Mouse (Mus musculus) forebrain, embryonic 12.5 days (tissue): ENCODE results near the gene Csgalnact2. TPM values are rescaled to one million over a fixed set of nuclear protein-coding genes. Genes with fewer than 3 reads are reported as not detected.

Experiments used
- ATAC-seq: fragments of 200-750 bp; cut with Nextera tagmentation; 2 replicates; pipeline ENCODE4 v1.8.0; 2017; ENCODE audit warnings: moderate TSS enrichment; ENCODE audit not compliant: low FRiP score
- H3K27ac ChIP-seq: fragments of 300-500 bp; sonication (generic); 2 replicates; pipeline ENCODE4 v1.5.1; 2016; ENCODE audit warnings: mild to moderate bottlenecking
- H3K27me3 ChIP-seq: fragments of 300-500 bp; sonication (generic); 2 replicates; pipeline ENCODE4 v1.6.1; 2016; ENCODE audit warnings: mild to moderate bottlenecking
- H3K36me3 ChIP-seq: fragments of 300-500 bp; sonication (generic); replicated peaks from 2 replicates; pipeline ENCODE4 v1.6.1; 2016; ENCODE audit warnings: mild to moderate bottlenecking
- H3K4me1 ChIP-seq: fragments of 300-500 bp; sonication (generic); 2 replicates; pipeline ENCODE4 v1.6.1; 2016
- H3K4me2 ChIP-seq: fragments of 300-500 bp; sonication (generic); 2 replicates; pipeline ENCODE4 v1.6.1; 2016; ENCODE audit warnings: mild to moderate bottlenecking, moderate library complexity
- H3K4me3 ChIP-seq: fragments of 300-500 bp; sonication (generic); replicated peaks from 2 replicates; pipeline ENCODE4 v1.5.1; 2016; ENCODE audit warnings: mild to moderate bottlenecking
- H3K9ac ChIP-seq: fragments of 300-500 bp; sonication (generic); 2 replicates; pipeline ENCODE4 v1.6.1; 2016; ENCODE audit warnings: mild to moderate bottlenecking
- H3K9me3 ChIP-seq: fragments of 300-500 bp; sonication (generic); 2 replicates; pipeline ENCODE4 v1.6.1; 2016
- WGBS: fragments of 180-500 bp; shearing (Covaris S2); methylation state at CpG from one replicate; pipeline ENCODE4 v1.1.7; 2016; 5-methylcytosine and 5-hydroxymethylcytosine counted together
- polyA plus RNA-seq: library from polyadenylated mRNA; unstranded; fragments of >200 nt; fragmentation: Nextera tagmentation; extraction: Ambion mirVana; gene quantifications from 2 replicates; pipeline ENCODE4 v1.2.1, GENCODE M21; 2016

Csgalnact2 gene
- polyA plus RNA-seq, 1 experiment from 2014 or later, result 8.6 TPM

DNA sequence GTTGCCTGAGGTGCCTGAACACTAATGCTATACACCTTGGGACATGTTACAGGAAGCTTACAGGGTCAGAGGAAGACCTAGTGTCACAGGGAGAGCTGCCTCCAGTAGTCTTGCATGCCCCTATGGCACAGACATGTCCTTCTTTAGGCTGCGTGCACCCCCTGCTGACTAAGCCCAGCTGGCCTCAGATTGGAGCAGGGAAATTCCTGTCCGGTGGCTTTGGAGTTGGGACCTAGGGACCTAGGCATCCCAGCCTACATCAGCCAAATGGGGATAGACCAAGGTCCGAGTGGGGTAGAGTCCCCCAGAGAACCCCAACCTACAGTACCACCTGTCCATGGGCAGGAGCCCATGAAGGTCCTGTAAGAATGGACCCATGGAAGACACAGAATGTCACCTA, 56.6 kb downstream of the Csgalnact2 start:
- Histone ChIP-seq H3K4me3 (no peak overlapping the region), H3K36me3 (no peaks in the 10 kb centered on the region), H3K4me1 (peaks cover 11% of the 10 kb centered on the region; the same call in 1 of the 2 replicates), H3K4me2 (no peak overlapping the region), H3K9ac (no peak overlapping the region), H3K9me3 (no peaks in the 10 kb centered on the region), H3K27ac (no peak overlapping the region), H3K27me3 (no peaks in the 10 kb centered on the region)
- WGBS, result 84% methylated on average over 3 of the region's 3 CpGs
- no peak for ATAC-seq

DNA sequence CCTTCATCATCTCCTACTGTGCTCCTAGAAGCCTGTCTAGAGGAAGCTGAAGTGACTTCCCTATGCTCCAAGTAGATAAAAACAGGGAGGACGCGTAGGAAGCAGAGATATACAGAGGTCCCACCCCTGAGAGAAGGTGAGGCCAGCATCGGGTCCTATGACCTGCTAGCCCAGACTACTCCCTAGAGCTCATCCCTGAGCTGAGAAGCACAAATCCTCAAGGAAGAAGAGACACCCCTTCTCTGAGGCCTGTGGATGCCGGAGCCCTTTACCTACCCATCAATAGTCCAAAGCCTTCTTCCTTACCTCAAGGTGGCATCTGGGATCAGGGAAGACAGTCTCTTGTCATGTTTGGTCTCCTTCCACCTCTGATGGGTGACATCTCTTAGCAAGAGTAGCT, 58.2 kb downstream of the Csgalnact2 start:
- no peak for ATAC-seq
- H3K4me1 ChIP-seq, result peaks cover 11% of the 10 kb centered on the region; the same call in 1 of the 2 replicates
- 89% methylated on average over 4 of the region's 4 CpGs for WGBS
- no peaks in the 10 kb centered on the region for H3K9me3 ChIP-seq
- H3K4me3 ChIP-seq, result no peak overlapping the region
- no peaks in the 10 kb centered on the region for H3K27me3 ChIP-seq
- no peak overlapping the region for H3K4me2 ChIP-seq
- H3K27ac ChIP-seq, result no peak overlapping the region
- no peaks in the 10 kb centered on the region for H3K36me3 ChIP-seq
- no peak overlapping the region for H3K9ac ChIP-seq

DNA sequence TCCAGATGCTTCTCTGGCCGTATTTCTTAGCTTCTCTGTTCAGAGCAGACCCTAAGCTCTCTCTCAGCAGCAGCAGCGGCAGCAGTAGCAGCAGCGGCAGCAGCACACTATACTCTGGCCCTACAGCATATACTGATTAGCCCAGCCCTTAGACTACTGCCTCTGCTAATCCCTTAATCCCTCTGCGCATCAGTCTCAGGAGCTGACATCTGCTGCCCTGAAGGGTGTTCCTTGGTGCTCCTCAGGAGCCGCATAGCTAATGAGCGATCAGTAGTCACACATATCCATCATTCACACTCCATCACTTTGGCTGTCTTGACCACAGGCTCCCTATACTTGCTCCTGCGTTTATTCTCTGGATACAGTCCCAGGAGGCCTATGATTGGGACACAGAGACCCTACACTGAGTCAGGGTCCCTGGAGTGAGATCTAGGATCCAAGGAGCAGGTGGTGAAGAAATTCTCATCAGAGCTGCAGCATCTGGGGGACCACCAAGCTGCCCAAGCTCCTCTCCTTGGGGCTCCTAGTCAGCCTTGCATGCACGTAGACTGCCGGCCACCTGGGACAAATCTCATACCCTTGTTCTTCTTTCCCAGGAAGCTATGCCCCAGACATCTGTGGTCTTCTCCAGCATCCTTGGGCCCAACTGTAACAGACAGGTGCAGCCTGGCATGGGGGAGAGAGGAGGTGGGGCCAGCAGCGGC, 59.0 kb downstream of the Csgalnact2 start:
- no peak overlapping the region for H3K4me2 ChIP-seq
- H3K4me3 ChIP-seq, result no peak overlapping the region
- H3K4me1 ChIP-seq, result peaks cover 11% of the 10 kb centered on the region; the same call in 1 of the 2 replicates
- no peak overlapping the region for H3K27ac ChIP-seq
- H3K9ac ChIP-seq, result no peak overlapping the region
- H3K9me3 ChIP-seq, result no peaks in the 10 kb centered on the region
- ATAC-seq, result no peak
- H3K36me3 ChIP-seq, result no peaks in the 10 kb centered on the region
- WGBS, result 47% methylated on average over 10 of the region's 10 CpGs
- H3K27me3 ChIP-seq, result no peaks in the 10 kb centered on the region

DNA sequence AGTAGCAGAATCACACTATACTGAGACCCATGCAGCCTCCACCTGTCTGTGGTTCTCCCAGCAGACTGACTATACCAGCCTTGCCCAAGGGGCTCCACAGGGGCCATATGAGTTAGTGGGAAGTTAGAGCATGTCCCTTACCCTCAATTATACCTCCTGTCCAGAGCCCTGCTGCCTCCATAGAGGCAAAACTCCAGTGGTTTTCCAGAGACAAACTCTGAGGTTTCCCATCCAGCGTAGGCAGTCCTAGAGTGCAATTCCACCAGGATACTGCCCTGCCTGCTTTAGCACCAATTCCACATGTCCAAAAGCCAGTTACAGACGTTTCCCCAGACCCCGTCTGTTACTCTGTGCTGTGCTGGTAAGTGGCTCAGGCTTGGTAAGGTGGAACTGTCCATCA, 59.6 kb downstream of the Csgalnact2 start:
- no peaks in the 10 kb centered on the region for H3K36me3 ChIP-seq
- no peak overlapping the region for H3K27ac ChIP-seq
- no peak overlapping the region for H3K4me3 ChIP-seq
- H3K4me1 ChIP-seq, result peaks cover 12% of the 10 kb centered on the region; the same call in 1 of the 2 replicates
- H3K9ac ChIP-seq, result no peak overlapping the region
- no peak overlapping the region for H3K4me2 ChIP-seq
- H3K27me3 ChIP-seq, result no peaks in the 10 kb centered on the region
- H3K9me3 ChIP-seq, result no peaks in the 10 kb centered on the region
- ATAC-seq, result no peak
- 52% methylated on average over 3 of the region's 3 CpGs for WGBS

DNA sequence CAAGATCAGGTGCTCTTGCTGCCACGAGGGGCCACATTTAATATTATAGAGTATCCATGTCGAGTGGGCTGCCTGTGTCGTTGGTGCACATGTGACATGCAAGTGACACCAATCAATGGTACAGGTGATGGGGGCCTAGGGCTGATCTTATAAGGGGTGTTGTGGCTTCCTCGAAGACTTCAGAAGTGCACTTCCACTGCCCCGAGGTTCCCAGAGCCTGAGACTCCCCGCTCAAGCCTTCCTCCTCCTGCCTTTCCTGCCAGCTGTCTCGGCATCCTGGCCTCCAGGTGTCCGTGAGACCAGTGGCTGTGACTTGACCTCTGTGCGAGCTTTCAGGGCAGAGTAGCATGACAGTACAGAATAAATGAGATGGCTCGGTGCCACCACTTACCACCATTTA, 60.2 kb downstream of the Csgalnact2 start:
- ATAC-seq, result no peak
- Histone ChIP-seq H3K9ac (no peak overlapping the region), H3K27me3 (no peaks in the 10 kb centered on the region)

DNA sequence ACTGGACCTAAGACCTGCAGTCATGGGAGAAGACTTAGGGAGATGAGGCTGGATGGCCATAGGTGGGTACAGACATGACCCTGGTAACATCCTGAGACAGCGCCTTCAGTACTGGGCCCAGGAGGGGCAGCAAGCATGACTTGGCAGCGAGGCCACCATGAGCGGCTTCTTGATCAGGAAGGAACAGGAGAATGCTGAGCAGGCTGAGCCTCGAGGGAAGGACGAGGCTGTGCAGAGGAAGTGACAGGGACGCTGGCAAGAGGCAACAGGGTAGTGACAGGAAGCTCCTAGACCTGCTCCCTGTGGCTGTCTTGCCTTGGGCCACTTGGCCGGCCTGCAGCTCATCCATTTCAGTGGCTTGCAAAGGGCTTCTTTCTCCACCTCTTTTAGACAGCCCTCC, 61.5 kb downstream of the Csgalnact2 start:
- WGBS, result 79% methylated on average over 7 of the region's 7 CpGs
- H3K9me3 ChIP-seq, result no peaks in the 10 kb centered on the region
- ATAC-seq, result no peak
- no peak overlapping the region for H3K4me2 ChIP-seq
- no peaks in the 10 kb centered on the region for H3K27me3 ChIP-seq
- no peaks in the 10 kb centered on the region for H3K36me3 ChIP-seq
- H3K4me1 ChIP-seq, result peaks cover 15% of the 10 kb centered on the region; the same call in 1 of the 2 replicates
- H3K27ac ChIP-seq, result no peak overlapping the region
- no peak overlapping the region for H3K9ac ChIP-seq
- H3K4me3 ChIP-seq, result no peak overlapping the region

More for the DNA sequence above, 60.2 kb downstream of the Csgalnact2 start:
- peaks cover 15% of the 10 kb centered on the region; the same call in 1 of the 2 replicates for H3K4me1 ChIP-seq
- H3K27ac ChIP-seq, result no peak overlapping the region
- H3K4me2 ChIP-seq, result no peak overlapping the region
- no peak overlapping the region for H3K4me3 ChIP-seq
- no peaks in the 10 kb centered on the region for H3K9me3 ChIP-seq
- H3K36me3 ChIP-seq, result no peaks in the 10 kb centered on the region
- 75% methylated on average over 10 of the region's 10 CpGs for WGBS

DNA sequence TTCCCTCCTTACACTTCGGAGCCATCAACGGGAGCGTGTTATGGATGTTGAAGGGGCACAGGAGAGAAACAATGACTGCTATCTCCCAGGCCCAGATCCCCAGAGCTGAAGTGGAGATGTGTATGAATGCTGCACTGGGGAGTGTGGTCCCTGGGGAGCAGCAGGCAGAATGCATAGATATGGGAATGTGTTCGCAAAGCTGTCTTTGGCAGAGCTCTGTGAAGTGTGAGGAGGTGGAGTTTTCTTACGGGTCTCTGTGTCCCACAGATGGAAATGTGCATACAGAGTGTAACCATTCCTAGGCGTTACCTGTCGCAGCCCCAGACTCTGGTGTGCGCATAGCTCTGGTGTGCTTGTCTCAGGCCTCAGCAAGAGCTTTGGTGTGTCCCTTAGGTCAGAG, 62.2 kb downstream of the Csgalnact2 start:
- no peak for ATAC-seq
- WGBS, result 89% methylated on average over 8 of the region's 8 CpGs
- Histone ChIP-seq H3K4me3 (no peak overlapping the region), H3K27me3 (no peaks in the 10 kb centered on the region), H3K27ac (no peak overlapping the region), H3K9ac (no peak overlapping the region), H3K4me1 (peaks cover 15% of the 10 kb centered on the region; the same call in 1 of the 2 replicates), H3K4me2 (no peak overlapping the region), H3K36me3 (no peaks in the 10 kb centered on the region), H3K9me3 (no peaks in the 10 kb centered on the region)

DNA sequence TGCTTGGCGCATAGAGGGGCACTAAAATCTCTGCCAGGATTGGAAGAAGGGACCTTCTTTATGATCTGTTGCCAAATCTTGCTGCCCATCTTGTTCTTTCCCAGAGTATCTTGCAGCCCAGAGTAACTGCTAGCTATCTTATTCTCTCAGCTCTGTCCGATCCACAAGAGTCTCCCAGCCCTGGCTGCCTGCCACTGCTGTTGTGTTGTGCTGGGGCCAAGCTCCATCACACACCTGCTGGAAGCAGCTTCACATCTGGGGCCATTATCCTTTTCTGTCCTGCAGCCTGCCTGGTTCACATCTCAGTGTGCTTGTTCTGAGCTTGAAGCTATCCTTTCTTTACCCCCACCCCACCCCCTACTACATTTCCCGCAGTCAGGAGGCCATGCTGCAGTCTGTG, 62.7 kb downstream of the Csgalnact2 start:
- no peak overlapping the region for H3K9ac ChIP-seq
- no peak overlapping the region for H3K4me3 ChIP-seq
- no peak for ATAC-seq
- H3K4me1 ChIP-seq, result peaks cover 15% of the 10 kb centered on the region; the same call in 1 of the 2 replicates
- H3K4me2 ChIP-seq, result no peak overlapping the region
- no peak overlapping the region for H3K27ac ChIP-seq
- no peaks in the 10 kb centered on the region for H3K36me3 ChIP-seq
- 85% methylated on average over 3 of the region's 3 CpGs for WGBS
- no peaks in the 10 kb centered on the region for H3K9me3 ChIP-seq
- H3K27me3 ChIP-seq, result no peaks in the 10 kb centered on the region

DNA sequence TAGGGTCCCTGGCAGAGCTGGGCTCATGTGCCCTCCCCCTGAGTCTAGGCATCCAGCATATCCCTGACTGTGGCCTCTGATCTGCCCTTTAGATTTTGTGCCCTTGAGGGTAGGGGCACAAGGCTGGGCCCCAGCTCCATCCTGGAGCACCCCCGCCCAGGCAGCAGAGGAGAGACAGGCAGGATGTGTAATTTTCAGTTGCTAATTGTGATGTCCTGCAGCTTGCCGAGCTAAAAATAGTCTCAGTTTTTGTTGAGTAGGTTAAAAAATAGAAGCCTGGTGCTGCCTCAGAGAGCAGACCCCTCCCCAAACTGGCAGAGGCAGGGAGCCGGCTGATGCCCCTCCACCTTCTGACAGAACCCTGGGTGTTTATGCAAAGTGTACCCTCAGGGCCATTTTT, 64.8 kb downstream of the Csgalnact2 start:
- Histone ChIP-seq H3K27me3 (no peaks in the 10 kb centered on the region), H3K27ac (no peak overlapping the region), H3K4me2 (no peak overlapping the region), H3K4me3 (no peak overlapping the region), H3K9ac (no peak overlapping the region), H3K9me3 (no peaks in the 10 kb centered on the region), H3K4me1 (peaks cover 7% of the 10 kb centered on the region), H3K36me3 (no peaks in the 10 kb centered on the region)
- 62% methylated on average over 3 of the region's 3 CpGs for WGBS
- ATAC-seq, result no peak

DNA sequence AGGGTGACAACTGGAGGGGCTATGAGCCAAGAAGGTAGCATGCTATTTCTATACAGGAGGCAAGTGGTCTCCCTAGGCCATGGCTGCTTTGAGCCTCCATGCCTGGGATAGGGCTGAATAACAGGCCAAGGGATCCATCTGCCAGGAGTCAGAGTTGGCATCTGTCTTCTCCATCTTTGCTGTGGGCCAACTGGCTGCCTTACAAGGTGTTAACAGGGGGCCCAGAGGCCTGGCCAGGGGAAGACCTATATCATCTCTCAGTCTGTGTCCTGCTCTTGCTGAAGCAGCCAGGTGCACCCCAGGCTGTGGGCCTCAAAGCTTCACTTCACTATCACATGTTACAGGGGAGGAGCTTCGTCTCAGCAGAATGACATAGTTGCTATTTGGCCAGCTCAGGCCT, 66.8 kb downstream of the Csgalnact2 start:
- no peak for ATAC-seq
- 83% methylated on average over 1 of the region's 1 CpGs for WGBS
- H3K9ac ChIP-seq, result no peak overlapping the region
- no peak overlapping the region for H3K4me3 ChIP-seq
- H3K9me3 ChIP-seq, result no peaks in the 10 kb centered on the region
- H3K4me2 ChIP-seq, result no peak overlapping the region
- no peaks in the 10 kb centered on the region for H3K36me3 ChIP-seq
- H3K27ac ChIP-seq, result no peak overlapping the region
- H3K4me1 ChIP-seq, result peaks cover 7% of the 10 kb centered on the region
- peaks cover 14% of the 10 kb centered on the region for H3K27me3 ChIP-seq

DNA sequence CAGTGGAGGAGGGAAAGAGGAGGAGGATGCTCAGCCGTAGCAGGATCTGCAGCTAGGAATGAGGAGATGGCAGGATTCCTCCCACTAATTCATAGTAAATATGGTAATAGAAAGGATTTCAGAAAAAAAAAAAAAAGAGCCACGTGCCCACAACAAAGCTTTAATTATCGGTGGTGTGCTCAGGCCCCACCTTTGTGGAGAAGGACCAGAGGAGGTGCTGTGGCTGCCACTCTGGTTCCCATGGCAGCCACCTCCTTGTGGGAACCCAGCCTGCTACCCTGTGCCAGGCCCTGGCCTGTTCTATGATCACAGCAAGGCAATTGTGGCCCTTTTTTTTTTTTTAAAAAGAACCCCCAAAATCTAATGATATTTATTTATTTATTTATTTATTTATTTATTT, 67.5 kb downstream of the Csgalnact2 start:
- no peak overlapping the region for H3K4me2 ChIP-seq
- no peak overlapping the region for H3K27ac ChIP-seq
- no peak overlapping the region for H3K4me3 ChIP-seq
- 64% methylated on average over 3 of the region's 3 CpGs for WGBS
- no peak for ATAC-seq
- no peaks in the 10 kb centered on the region for H3K36me3 ChIP-seq
- H3K27me3 ChIP-seq, result peaks cover 21% of the 10 kb centered on the region
- H3K9me3 ChIP-seq, result no peaks in the 10 kb centered on the region
- peaks cover 15% of the 10 kb centered on the region for H3K4me1 ChIP-seq
- H3K9ac ChIP-seq, result no peak overlapping the region

DNA sequence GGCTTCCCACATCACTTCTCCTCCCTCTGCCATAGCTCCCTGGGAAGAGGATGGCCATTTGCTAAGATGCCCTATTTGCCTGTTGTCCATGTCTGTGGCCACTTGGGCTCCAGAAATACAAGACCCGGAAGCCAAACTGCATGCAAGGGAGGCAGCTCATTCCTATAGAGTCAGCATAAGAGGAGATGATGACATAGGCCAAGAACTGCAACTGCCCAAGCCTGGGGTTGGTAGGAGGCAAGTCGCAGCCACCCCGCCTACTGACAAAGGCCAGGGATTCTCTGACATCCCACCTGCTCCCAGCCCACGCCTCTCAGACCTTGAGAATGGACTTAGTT, 68.0 kb downstream of the Csgalnact2 start:
- 81% methylated on average over 4 of the region's 4 CpGs for WGBS
- Histone ChIP-seq H3K4me2 (no peak overlapping the region), H3K27me3 (peaks cover 26% of the 10 kb centered on the region), H3K9me3 (no peaks in the 10 kb centered on the region), H3K27ac (no peak overlapping the region), H3K4me3 (no peak overlapping the region), H3K9ac (no peak overlapping the region), H3K4me1 (peaks cover 19% of the 10 kb centered on the region), H3K36me3 (no peaks in the 10 kb centered on the region)
- ATAC-seq, result no peak

DNA sequence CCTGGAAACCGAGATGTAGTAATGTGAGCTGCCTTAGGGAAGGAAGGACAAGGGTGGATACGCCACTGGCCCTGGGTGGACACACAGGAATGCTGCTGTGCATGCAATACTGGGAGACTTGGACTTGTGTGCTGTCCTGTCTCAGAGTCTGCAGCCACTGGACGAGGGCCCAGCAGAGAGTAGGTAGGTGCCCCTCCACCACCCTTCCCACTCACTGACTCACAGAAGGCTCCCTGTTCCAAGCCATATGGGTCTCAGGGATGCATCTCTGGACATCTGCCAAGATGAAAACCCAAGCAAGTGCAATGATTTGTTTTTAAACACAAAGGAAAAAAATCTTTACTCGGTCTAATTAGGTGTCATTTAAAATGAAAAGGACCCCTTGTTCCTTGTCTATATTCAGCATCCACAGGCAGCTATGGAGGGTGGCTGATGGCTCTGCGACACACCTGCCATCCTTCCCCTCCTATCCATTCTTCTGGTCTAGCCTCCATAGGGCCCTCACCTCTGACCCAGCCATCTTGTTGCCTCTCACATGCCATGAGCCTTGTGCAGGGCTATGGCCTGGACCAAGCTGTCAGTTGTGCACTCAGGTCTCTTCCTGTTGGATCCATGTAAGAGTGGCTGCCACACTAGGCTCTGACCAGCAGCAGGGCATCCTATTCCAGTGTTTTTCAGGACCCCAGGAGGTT, 68.5 kb downstream of the Csgalnact2 start:
- no peak for ATAC-seq
- 77% methylated on average over 5 of the region's 5 CpGs for WGBS
- Histone ChIP-seq H3K4me3 (no peak overlapping the region), H3K36me3 (no peaks in the 10 kb centered on the region), H3K4me2 (no peak overlapping the region), H3K27ac (no peak overlapping the region), H3K27me3 (peaks cover 31% of the 10 kb centered on the region), H3K9ac (no peak overlapping the region), H3K4me1 (peaks cover 24% of the 10 kb centered on the region), H3K9me3 (no peaks in the 10 kb centered on the region)
